Mouse (Mus musculus): ENCODE data around the gene Olfr1082. TPM values are rescaled to one million over a fixed set of nuclear protein-coding genes. Genes with fewer than 3 reads are reported as not detected.
"Not testable (repeated sequence)": the region's sequence is repeated elsewhere in the genome, so short reads cannot be mapped to it uniquely, and the experiment has no call there.

The Olfr1082 gene
- not detected in 2 replicates for total RNA-seq (2014; fragmentation: Nextera tagmentation)
- not detected in 2 replicates for total RNA-seq (2017)

GRCm38 (mm10) chr2:86598866-86599265 lies at the start of gene Olfr1082:
Gene Olfr1082, minus strand, starts transcription at chr2:86598966.
- ATAC-seq (replicated peaks; ENCODE audit: poor library complexity, severe bottlenecking) = not testable (repeated sequence)

- not testable (repeated sequence) for ATAC-seq (replicated peaks; ENCODE audit: poor library complexity, severe bottlenecking)
These were observed 40.9 kb upstream of the Olfr1082 start, which contains the start of gene Olfr1084 for GRCm38 (mm10) chr2:86639625-86640024. Gene Olfr1084, minus strand, starts transcription at chr2:86639725.

- ATAC-seq (replicated peaks; ENCODE audit: poor library complexity, severe bottlenecking) = not testable (repeated sequence)
These were observed 40.6 kb downstream of the Olfr1082 start, which contains the start of gene Olfr1080 for GRCm38 (mm10) chr2:86558135-86558534. Gene Olfr1080, minus strand, starts transcription at chr2:86558235.

Other genes with a start within 250 kb of the Olfr1082 start
- not detected in 2 replicates for gene Olfr1055, start 248.7 kb downstream of the Olfr1082 start, total RNA-seq (2014; fragmentation: Nextera tagmentation)
- gene Olfr1055, start 248.7 kb downstream of the Olfr1082 start, total RNA-seq (2017) = not detected in 2 replicates
- gene Olfr1056, start 236.5 kb downstream of the Olfr1082 start, total RNA-seq (2014; fragmentation: Nextera tagmentation) = not detected in 2 replicates
- not detected in 2 replicates for gene Olfr1056, start 236.5 kb downstream of the Olfr1082 start, total RNA-seq (2017)
- gene Olfr1057, start 220.6 kb downstream of the Olfr1082 start, total RNA-seq (2014; fragmentation: Nextera tagmentation) = not detected in 2 replicates
- not detected in 2 replicates for gene Olfr1057, start 220.6 kb downstream of the Olfr1082 start, total RNA-seq (2017)
- not detected in 2 replicates for gene Olfr1058, start 210.4 kb downstream of the Olfr1082 start, total RNA-seq (2014; fragmentation: Nextera tagmentation)
- gene Olfr1058, start 210.4 kb downstream of the Olfr1082 start, total RNA-seq (2017) = not detected in 2 replicates
- not detected in 2 replicates for gene Olfr1061, start 184.9 kb downstream of the Olfr1082 start, total RNA-seq (2014; fragmentation: Nextera tagmentation)
- gene Olfr1061, start 184.9 kb downstream of the Olfr1082 start, total RNA-seq (2017) = not detected in 2 replicates
- not detected in 2 replicates for gene Olfr1062, start 172.2 kb downstream of the Olfr1082 start, total RNA-seq (2014; fragmentation: Nextera tagmentation)
- not detected in 2 replicates for gene Olfr1062, start 172.2 kb downstream of the Olfr1082 start, total RNA-seq (2017)
- gene Olfr1065, start 148.4 kb downstream of the Olfr1082 start, total RNA-seq (2014; fragmentation: Nextera tagmentation) = not detected in 2 replicates
- gene Olfr1065, start 148.4 kb downstream of the Olfr1082 start, total RNA-seq (2017) = not detected in 2 replicates
- not detected in 2 replicates for gene Olfr1066, start 142.7 kb downstream of the Olfr1082 start, total RNA-seq (2014; fragmentation: Nextera tagmentation)
- gene Olfr1066, start 142.7 kb downstream of the Olfr1082 start, total RNA-seq (2017) = not detected in 2 replicates
- gene Olfr228, start 111.6 kb downstream of the Olfr1082 start, total RNA-seq (2014; fragmentation: Nextera tagmentation) = not detected in 2 replicates
- gene Olfr228, start 111.6 kb downstream of the Olfr1082 start, total RNA-seq (2017) = not detected in 2 replicates
- gene Olfr1076, start 90.5 kb downstream of the Olfr1082 start, total RNA-seq (2014; fragmentation: Nextera tagmentation) = not detected in 2 replicates
- gene Olfr1076, start 90.5 kb downstream of the Olfr1082 start, total RNA-seq (2017) = not detected in 2 replicates
- not detected in 2 replicates for gene Olfr1079, start 56.5 kb downstream of the Olfr1082 start, total RNA-seq (2014; fragmentation: Nextera tagmentation)
- gene Olfr1079, start 56.5 kb downstream of the Olfr1082 start, total RNA-seq (2017) = not detected in 2 replicates
- not detected in 2 replicates for gene Olfr1080, start 40.7 kb downstream of the Olfr1082 start, total RNA-seq (2014; fragmentation: Nextera tagmentation)
- not detected in 2 replicates for gene Olfr1080, start 40.7 kb downstream of the Olfr1082 start, total RNA-seq (2017)
- not detected in 2 replicates for gene Olfr1084, start 40.8 kb upstream of the Olfr1082 start, total RNA-seq (2014; fragmentation: Nextera tagmentation)
- gene Olfr1084, start 40.8 kb upstream of the Olfr1082 start, total RNA-seq (2017) = not detected in 2 replicates
- not detected in 2 replicates for gene Olfr1085, start 63.1 kb upstream of the Olfr1082 start, total RNA-seq (2014; fragmentation: Nextera tagmentation)
- gene Olfr1085, start 63.1 kb upstream of the Olfr1082 start, total RNA-seq (2017) = not detected in 2 replicates
- not detected in 2 replicates for gene Olfr1086, start 81.1 kb upstream of the Olfr1082 start, total RNA-seq (2014; fragmentation: Nextera tagmentation)
- not detected in 2 replicates for gene Olfr1086, start 81.1 kb upstream of the Olfr1082 start, total RNA-seq (2017)
- not detected in 2 replicates for gene Olfr1087, start 99.4 kb upstream of the Olfr1082 start, total RNA-seq (2014; fragmentation: Nextera tagmentation)
- not detected in 2 replicates for gene Olfr1087, start 99.4 kb upstream of the Olfr1082 start, total RNA-seq (2017)
- not detected in 2 replicates for gene Olfr1089, start 134.7 kb upstream of the Olfr1082 start, total RNA-seq (2014; fragmentation: Nextera tagmentation)
- gene Olfr1089, start 134.7 kb upstream of the Olfr1082 start, total RNA-seq (2017) = not detected in 2 replicates
- gene Olfr1090, start 160.0 kb upstream of the Olfr1082 start, total RNA-seq (2014; fragmentation: Nextera tagmentation) = not detected in 2 replicates
- not detected in 2 replicates for gene Olfr1090, start 160.0 kb upstream of the Olfr1082 start, total RNA-seq (2017)
- not detected in 2 replicates for gene Olfr1093, start 183.5 kb upstream of the Olfr1082 start, total RNA-seq (2014; fragmentation: Nextera tagmentation)
- gene Olfr1093, start 183.5 kb upstream of the Olfr1082 start, total RNA-seq (2017) = not detected in 2 replicates
- gene Olfr141, start 211.1 kb upstream of the Olfr1082 start, total RNA-seq (2014; fragmentation: Nextera tagmentation) = not detected in 2 replicates
- not detected in 2 replicates for gene Olfr141, start 211.1 kb upstream of the Olfr1082 start, total RNA-seq (2017)
- gene Olfr1094, start 225.7 kb upstream of the Olfr1082 start, total RNA-seq (2014; fragmentation: Nextera tagmentation) = not detected in 2 replicates
- not detected in 2 replicates for gene Olfr1094, start 225.7 kb upstream of the Olfr1082 start, total RNA-seq (2017)

All from granulocyte monocyte progenitor cell, adult 5-6 weeks (primary cell).